Mouse (Mus musculus) limb, embryonic 10.5 days (tissue): ENCODE data around the gene Slc17a9. TPM values are rescaled to one million over a fixed set of nuclear protein-coding genes. Genes with fewer than 3 reads are reported as not detected.

Experiments
- DNase-seq: peaks from one replicate; pipeline ENCODE4 v3.0.0-alpha.2; 2017; ENCODE audit warnings: low spot score
- H3K27ac ChIP-seq: fragments of 300-500 bp; sonication (generic); 2 replicates; pipeline ENCODE4 v1.5.1; 2016; ENCODE audit warnings: mild to moderate bottlenecking
- H3K27me3 ChIP-seq: fragments of 300-500 bp; sonication (generic); 2 replicates; pipeline ENCODE4 v1.6.1; 2016; ENCODE audit warnings: low read depth, mild to moderate bottlenecking; ENCODE audit not compliant: poor library complexity, severe bottlenecking
- H3K36me3 ChIP-seq: fragments of 300-500 bp; sonication (generic); 2 replicates; pipeline ENCODE4 v1.6.1; 2016; ENCODE audit warnings: mild to moderate bottlenecking, moderate library complexity
- H3K4me1 ChIP-seq: fragments of 300-500 bp; sonication (generic); 2 replicates; pipeline ENCODE4 v1.6.1; 2016
- H3K4me3 ChIP-seq: fragments of 300-500 bp; sonication (generic); 2 replicates; pipeline ENCODE4 v1.5.1; 2016; ENCODE audit warnings: mild to moderate bottlenecking, moderate library complexity
- H3K9me3 ChIP-seq: fragments of 300-500 bp; sonication (generic); replicated peaks from 2 replicates; pipeline ENCODE4 v1.6.1; 2016; ENCODE audit warnings: mild to moderate bottlenecking
- WGBS: fragments of 180-500 bp; shearing (Covaris S2); methylation state at CpG from one replicate; pipeline ENCODE4 v1.1.7; 2016; 5-methylcytosine and 5-hydroxymethylcytosine counted together
- polyA plus RNA-seq: library from polyadenylated mRNA; unstranded; fragments of >200 nt; fragmentation: Nextera tagmentation; extraction: Ambion mirVana; gene quantifications from 2 replicates; pipeline ENCODE4 v1.2.1, GENCODE M21; 2016

The Slc17a9 gene
- polyA plus RNA-seq, 1 experiment from 2014 or later, result 0.73 TPM

DNA sequence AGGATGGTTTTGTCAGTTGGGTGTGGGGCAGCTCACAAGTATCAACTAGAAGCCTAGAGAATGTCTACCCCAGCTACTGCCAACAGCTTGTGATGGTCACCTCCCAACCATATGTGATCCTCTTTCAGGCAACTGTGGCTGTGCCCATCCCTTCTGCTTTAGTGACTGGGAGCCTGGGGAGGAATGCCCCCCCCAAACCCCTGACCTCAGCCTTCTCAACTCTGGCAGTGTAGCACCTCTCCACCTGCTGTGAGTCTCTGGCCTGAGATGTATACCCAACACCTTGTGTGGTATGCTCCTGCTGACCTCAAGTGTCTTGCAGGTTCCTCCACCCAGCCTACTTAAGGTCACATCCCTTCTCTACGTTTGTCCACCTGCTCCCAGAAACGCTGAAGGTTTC is 1.2 kb upstream of the Slc17a9 start:
- Histone ChIP-seq H3K27me3 (no peaks in the 10 kb centered on the region; the same call in 1 of the 2 replicates), H3K4me1 (peaks cover 21% of the 10 kb centered on the region), H3K27ac (no peak overlapping the region), H3K36me3 (peaks cover 53% of the 10 kb centered on the region), H3K4me3 (no peak overlapping the region), H3K9me3 (no peaks in the 10 kb centered on the region)
- 77% methylated on average over 2 of the region's 2 CpGs for WGBS
- DNase-seq, result no peak

DNA sequence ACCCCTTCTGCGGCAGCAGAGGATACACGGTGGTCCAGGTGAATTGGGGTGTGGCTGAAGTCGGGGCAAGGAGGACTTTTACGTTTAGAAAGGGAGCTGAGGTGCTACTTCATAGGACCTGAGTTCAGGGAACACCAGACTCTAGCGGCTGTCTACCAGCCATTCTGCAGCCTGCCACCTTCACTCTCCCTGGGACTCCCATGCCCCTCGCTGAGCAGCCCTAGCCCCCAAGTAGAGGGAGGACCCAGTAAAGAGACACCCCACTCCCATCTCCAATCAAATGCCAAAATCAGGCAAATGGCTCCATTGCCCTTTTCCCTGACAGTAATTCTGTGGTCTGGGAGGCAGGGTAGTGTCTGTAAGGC is 333 bp downstream of the Slc17a9 start:
- peak overlapping the region; percentile 13; the same call in 1 of the 2 replicates for H3K4me3 ChIP-seq
- H3K9me3 ChIP-seq, result no peaks in the 10 kb centered on the region
- WGBS, result 11% methylated on average over 6 of the region's 6 CpGs
- H3K4me1 ChIP-seq, result peaks cover 21% of the 10 kb centered on the region
- H3K27me3 ChIP-seq, result no peaks in the 10 kb centered on the region; the same call in 1 of the 2 replicates
- no peak overlapping the region for H3K27ac ChIP-seq
- no peak for DNase-seq
- peaks cover 38% of the 10 kb centered on the region for H3K36me3 ChIP-seq

DNA sequence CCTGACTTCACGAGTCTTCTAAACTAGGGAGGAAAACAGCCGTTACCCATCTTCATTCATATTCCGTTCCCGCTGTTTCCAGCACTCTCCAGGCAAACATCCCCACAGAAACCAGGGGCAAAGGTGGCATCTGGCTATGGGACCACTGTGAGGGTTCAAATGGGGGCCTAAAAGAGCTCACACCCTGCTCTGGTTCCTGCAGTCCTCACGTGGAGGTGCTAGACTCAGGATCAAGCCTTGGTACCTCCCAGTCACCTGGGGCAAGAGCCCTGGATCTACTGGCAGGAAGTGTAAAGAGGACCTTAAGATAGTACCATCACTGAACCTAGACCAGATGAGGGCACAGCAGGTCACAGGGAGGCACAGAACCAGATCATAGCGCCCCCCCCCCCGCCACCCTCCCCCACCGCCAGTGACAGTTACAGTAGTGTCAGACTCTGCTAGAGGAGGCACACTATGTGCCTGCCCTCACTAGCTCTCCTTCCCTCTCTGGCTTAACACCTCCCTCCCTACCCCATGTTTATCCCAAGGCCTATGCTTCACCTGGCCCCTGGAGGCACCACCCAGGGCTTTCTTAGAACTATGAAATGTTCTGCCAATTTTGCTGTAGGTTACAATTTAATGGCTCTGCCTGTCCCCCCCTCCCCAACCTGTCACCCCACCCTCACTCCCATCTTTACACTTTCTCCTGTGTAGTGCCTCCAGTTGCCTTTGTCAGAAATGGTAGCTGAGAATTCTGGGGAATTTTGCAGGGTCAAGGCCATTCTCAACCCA is 980 bp downstream of the Slc17a9 start:
- WGBS, result 31% methylated on average over 8 of the region's 8 CpGs
- Histone ChIP-seq H3K4me1 (peaks cover 21% of the 10 kb centered on the region), H3K4me3 (no peak overlapping the region), H3K27ac (no peak overlapping the region), H3K27me3 (no peaks in the 10 kb centered on the region; the same call in 1 of the 2 replicates), H3K36me3 (peaks cover 32% of the 10 kb centered on the region), H3K9me3 (no peaks in the 10 kb centered on the region)
- DNase-seq, result no peak

DNA sequence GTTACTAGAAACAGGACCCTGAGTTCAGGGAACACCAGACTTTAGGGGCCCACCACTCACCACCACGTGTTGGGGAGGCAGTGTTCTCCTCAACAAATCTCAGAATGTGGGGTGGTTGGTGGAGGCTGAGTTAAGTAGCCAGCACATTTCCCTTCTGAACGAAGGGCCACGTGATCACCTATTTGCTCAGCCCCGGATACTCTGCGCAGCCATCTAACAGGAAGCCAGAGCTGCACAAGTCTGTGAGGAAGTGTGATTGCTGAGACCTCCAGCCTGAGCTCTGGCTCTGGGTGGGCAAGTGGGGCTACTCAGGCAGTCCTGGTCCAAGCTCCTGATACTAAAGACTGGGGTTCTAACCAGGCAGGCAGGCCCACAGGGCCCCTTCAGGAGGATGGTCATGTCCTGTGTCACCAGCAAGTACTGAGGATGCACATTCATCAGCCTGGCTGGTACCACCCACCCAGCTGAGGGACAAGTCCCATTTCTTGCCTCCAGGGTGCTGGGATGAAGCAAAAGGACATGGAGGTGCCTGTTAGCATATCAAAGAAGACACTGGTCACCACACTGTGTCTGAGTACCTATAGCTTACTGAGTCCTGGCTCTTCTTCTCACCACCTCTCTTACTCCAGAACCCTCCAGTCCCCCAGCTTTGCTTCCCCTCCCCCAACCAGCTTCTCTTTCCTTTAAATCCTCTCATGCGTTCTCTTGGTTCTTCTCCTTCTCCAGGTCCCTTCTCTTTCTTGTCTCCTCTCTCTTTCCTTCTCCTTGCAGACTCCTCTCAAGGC is 1.8 kb downstream of the Slc17a9 start:
- no peak for DNase-seq
- H3K9me3 ChIP-seq, result no peaks in the 10 kb centered on the region
- WGBS, result 78% methylated on average over 6 of the region's 6 CpGs
- no peaks in the 10 kb centered on the region; the same call in 1 of the 2 replicates for H3K27me3 ChIP-seq
- H3K4me1 ChIP-seq, result peaks cover 21% of the 10 kb centered on the region
- no peak overlapping the region for H3K4me3 ChIP-seq
- H3K27ac ChIP-seq, result no peak overlapping the region
- peaks cover 24% of the 10 kb centered on the region for H3K36me3 ChIP-seq

DNA sequence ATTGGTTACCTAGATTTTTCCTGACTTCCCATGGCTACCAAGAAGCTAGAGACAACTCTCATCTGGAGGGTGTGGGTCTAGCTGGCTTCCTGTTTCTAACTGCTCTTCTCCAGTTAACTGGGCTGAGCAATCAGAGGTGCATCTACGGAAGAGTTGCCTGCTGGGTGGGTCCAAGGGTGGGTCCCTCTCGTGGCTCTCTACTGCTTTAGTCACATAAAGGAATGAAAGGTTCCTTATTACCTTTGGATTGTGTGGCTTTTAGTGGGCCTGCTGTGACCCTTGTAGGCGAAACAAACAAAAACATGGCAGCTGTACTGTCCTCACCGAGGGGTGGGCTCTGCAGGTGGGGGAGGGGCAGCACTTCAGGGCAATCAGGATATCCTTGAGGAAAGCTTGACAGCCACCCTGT is 2.6 kb downstream of the Slc17a9 start:
- H3K4me1 ChIP-seq, result peaks cover 21% of the 10 kb centered on the region
- H3K9me3 ChIP-seq, result no peaks in the 10 kb centered on the region
- no peak overlapping the region for H3K27ac ChIP-seq
- H3K4me3 ChIP-seq, result no peak overlapping the region
- peaks cover 16% of the 10 kb centered on the region for H3K36me3 ChIP-seq
- DNase-seq, result no peak
- 66% methylated on average over 4 of the region's 4 CpGs for WGBS
- no peaks in the 10 kb centered on the region; the same call in 1 of the 2 replicates for H3K27me3 ChIP-seq

DNA sequence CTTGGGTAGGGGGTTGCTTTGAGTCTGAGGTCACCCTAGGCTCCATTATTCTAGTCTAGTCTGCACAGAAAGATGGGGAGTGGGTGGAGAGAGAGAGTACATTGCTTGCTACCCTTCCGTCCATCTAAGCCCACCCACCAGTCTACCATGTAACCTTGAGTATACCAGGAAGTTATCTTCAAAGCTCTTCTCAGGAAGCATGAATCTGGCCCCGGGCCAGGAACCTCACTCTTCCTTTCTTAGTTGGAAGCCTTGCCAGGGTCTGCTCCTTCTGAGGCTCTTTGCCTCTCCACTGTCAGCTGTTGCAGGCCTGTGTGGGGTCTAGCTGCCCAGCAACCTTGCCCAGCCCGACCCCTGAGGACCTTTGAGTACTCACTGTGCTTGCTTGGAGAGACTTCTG is 6.0 kb downstream of the Slc17a9 start:
- Histone ChIP-seq H3K36me3 (no peaks in the 10 kb centered on the region), H3K27me3 (no peaks in the 10 kb centered on the region; the same call in 1 of the 2 replicates), H3K9me3 (no peaks in the 10 kb centered on the region), H3K4me3 (no peak overlapping the region), H3K27ac (no peak overlapping the region), H3K4me1 (peaks cover 8% of the 10 kb centered on the region; the same call in 1 of the 2 replicates)
- no peak for DNase-seq
- WGBS, result 79% methylated on average over 3 of the region's 3 CpGs

DNA sequence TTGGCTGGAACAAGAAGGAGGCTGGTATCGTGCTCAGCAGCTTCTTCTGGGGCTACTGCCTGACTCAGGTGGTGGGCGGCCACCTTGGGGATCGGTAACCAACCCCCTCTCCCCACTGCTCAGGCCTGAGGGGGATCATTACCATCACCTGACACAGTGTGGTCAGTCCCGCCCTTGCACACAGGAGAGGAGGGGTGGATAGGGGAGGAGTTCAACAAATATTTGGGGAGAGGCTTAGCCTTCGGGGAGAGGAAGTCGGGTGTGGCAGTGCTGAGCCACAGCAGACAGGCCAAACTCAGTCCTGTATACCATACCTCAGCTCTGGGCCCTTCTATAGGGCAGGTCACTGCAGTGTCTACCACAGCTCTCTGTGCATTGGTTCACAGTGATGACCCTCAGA is 6.9 kb downstream of the Slc17a9 start:
- WGBS, result 65% methylated on average over 6 of the region's 6 CpGs
- Histone ChIP-seq H3K4me1 (peaks cover 8% of the 10 kb centered on the region; the same call in 1 of the 2 replicates), H3K36me3 (no peaks in the 10 kb centered on the region), H3K27me3 (no peaks in the 10 kb centered on the region; the same call in 1 of the 2 replicates), H3K27ac (no peak overlapping the region), H3K4me3 (no peak overlapping the region), H3K9me3 (no peaks in the 10 kb centered on the region)
- DNase-seq, result no peak

DNA sequence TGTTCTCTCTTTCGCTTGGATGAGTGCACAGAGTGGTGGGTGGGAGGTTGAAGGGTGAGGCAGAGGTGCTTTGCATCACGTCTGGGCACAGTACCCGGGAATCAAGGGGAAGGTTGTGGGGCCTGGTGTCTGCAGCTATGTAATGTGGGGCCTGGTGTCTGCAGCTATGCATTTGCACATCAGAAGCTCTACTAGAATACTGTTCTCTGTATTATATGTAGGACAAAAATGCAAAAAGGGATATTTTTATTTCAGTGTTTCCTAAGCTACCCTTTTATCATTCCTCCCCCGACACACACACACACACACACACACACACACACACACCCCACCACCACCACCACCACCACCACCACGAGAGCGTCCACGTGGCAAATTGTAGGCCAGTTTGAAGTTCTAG is 10.2 kb downstream of the Slc17a9 start:
- H3K36me3 ChIP-seq, result no peaks in the 10 kb centered on the region
- H3K27me3 ChIP-seq, result no peaks in the 10 kb centered on the region
- no peak for DNase-seq
- no peaks in the 10 kb centered on the region; the same call in 1 of the 2 replicates for H3K4me1 ChIP-seq
- H3K27ac ChIP-seq, result no peak overlapping the region
- no peak overlapping the region for H3K4me3 ChIP-seq
- H3K9me3 ChIP-seq, result no peaks in the 10 kb centered on the region
- 77% methylated on average over 7 of the region's 7 CpGs for WGBS

DNA sequence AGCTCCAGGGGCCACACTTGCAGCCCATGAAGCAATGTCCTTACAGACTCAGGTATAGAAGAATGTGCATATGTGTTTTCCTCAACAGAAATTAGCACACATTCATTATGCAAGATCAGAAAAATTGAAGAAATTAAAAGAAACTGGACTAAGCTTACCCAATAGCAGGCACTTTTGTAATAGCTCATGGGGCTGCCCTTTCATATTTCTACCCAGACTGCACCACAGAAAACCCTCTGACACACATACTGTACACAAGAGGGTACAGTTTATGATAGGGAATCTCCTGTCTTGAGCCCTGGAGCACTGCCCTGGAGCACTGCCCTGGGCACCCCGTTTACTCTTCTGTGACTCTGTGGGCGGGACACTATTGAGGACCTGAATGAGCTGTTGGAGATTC is 12.9 kb downstream of the Slc17a9 start:
- no peak overlapping the region for H3K27ac ChIP-seq
- no peaks in the 10 kb centered on the region for H3K36me3 ChIP-seq
- H3K4me3 ChIP-seq, result no peak overlapping the region
- 79% methylated on average over 2 of the region's 2 CpGs for WGBS
- no peaks in the 10 kb centered on the region for H3K4me1 ChIP-seq
- DNase-seq, result no peak
- H3K9me3 ChIP-seq, result no peaks in the 10 kb centered on the region
- H3K27me3 ChIP-seq, result no peaks in the 10 kb centered on the region

DNA sequence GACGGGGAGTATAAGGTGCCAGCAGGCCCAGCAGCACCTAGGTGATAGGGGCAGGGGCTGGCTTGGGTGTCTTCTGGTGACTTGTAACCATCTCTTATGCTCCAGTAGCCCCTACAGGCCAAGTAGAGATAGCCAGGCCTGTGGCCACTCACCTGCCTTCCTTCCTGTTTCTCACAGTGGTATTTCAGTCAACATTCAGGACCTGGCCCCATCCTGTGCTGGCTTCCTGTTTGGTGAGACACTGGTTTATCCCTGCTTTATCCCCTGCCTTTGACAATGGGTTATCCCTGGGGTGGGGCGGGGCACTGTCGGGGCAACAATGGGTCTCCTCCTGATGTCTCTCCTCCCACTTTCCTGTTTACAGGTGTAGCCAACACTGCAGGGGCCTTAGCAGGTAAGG is 15.3 kb downstream of the Slc17a9 start:
- Histone ChIP-seq H3K4me3 (no peak overlapping the region), H3K36me3 (no peaks in the 10 kb centered on the region), H3K27ac (no peak overlapping the region), H3K9me3 (no peaks in the 10 kb centered on the region), H3K4me1 (no peaks in the 10 kb centered on the region), H3K27me3 (no peaks in the 10 kb centered on the region)
- no peak for DNase-seq
- 18% methylated on average over 3 of the region's 3 CpGs for WGBS

DNA sequence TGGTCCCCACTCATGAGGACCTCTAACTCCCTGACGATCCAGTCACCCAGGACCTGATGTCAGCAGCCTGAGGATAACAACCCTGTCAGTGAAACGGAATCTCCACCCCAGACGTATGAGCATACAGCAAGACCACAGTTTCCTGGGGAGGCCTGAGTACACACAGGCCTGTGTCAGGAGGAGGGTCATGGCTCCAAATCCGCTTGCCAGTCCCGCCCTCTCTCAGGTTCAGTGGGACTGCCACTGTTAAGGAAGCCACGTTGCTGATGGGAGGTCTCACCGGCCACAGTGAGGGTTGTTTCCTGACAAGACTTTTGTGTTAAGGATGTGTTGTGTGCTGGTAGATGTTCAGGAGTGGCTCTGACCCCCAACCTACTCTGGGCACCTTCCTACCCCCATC is 16.4 kb downstream of the Slc17a9 start:
- Histone ChIP-seq H3K27ac (no peak overlapping the region), H3K27me3 (peaks cover 7% of the 10 kb centered on the region; the same call in 1 of the 2 replicates), H3K36me3 (no peaks in the 10 kb centered on the region), H3K4me1 (no peaks in the 10 kb centered on the region), H3K4me3 (no peak overlapping the region), H3K9me3 (no peaks in the 10 kb centered on the region)
- WGBS, result 84% methylated on average over 7 of the region's 7 CpGs
- no peak for DNase-seq

DNA sequence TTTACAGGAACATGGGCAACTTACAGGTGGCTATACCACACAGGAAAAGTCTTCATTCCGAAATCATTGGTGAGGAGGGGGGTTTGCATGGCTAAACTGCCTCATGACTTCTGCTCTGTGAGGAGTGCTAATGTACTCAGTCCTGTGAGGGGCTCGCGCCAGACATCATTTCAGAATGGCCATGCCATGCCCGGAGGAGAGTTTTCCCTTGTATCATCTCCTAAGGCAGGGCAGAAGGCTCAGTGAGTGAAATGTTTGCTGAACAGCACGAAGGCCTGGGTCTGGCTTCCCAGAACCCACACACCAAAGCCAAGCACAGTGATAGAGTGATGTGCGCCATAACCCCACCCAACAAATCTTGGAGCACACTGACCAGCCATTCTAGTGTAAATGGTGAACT is 17.8 kb downstream of the Slc17a9 start:
- no peaks in the 10 kb centered on the region for H3K9me3 ChIP-seq
- no peaks in the 10 kb centered on the region for H3K4me1 ChIP-seq
- WGBS, result 85% methylated on average over 6 of the region's 6 CpGs
- no peak overlapping the region for H3K4me3 ChIP-seq
- H3K27me3 ChIP-seq, result peaks cover 7% of the 10 kb centered on the region; the same call in 1 of the 2 replicates
- no peak for DNase-seq
- no peaks in the 10 kb centered on the region for H3K36me3 ChIP-seq
- no peak overlapping the region for H3K27ac ChIP-seq

DNA sequence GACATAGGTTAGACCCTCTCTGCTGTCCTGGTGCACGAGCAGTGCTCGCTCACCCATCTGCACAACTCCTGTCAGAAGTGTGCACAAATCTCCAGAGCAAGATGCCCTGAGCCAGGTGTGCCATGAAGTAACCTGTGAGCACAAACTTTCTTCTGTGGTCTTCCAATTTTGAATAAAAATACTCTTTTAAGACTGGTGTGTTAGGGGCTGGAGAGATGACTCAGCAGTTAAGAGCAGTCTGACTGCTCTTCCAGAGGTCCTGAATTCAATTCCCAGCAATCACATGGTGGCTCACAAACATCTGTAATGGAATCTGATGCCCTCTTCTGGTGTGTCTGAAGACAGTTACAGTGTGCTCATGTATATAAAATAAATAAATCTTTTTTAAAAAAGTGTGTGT is 18.3 kb downstream of the Slc17a9 start:
- H3K4me3 ChIP-seq, result no peak overlapping the region
- H3K36me3 ChIP-seq, result no peaks in the 10 kb centered on the region

More for the DNA sequence above, 18.3 kb downstream of the Slc17a9 start:
- H3K27ac ChIP-seq, result no peak overlapping the region
- no peaks in the 10 kb centered on the region for H3K4me1 ChIP-seq
- no peak for DNase-seq
- peaks cover 7% of the 10 kb centered on the region; the same call in 1 of the 2 replicates for H3K27me3 ChIP-seq
- WGBS, result 96% methylated on average over 2 of the region's 2 CpGs
- no peaks in the 10 kb centered on the region for H3K9me3 ChIP-seq
